Mouse (Mus musculus): ENCODE data around the gene Rpn2. TPM values are rescaled to one million over a fixed set of nuclear protein-coding genes. Genes with fewer than 3 reads are reported as not detected.

The Rpn2 gene
- polyA plus RNA-seq, 1 experiment = 214 TPM

DNA sequence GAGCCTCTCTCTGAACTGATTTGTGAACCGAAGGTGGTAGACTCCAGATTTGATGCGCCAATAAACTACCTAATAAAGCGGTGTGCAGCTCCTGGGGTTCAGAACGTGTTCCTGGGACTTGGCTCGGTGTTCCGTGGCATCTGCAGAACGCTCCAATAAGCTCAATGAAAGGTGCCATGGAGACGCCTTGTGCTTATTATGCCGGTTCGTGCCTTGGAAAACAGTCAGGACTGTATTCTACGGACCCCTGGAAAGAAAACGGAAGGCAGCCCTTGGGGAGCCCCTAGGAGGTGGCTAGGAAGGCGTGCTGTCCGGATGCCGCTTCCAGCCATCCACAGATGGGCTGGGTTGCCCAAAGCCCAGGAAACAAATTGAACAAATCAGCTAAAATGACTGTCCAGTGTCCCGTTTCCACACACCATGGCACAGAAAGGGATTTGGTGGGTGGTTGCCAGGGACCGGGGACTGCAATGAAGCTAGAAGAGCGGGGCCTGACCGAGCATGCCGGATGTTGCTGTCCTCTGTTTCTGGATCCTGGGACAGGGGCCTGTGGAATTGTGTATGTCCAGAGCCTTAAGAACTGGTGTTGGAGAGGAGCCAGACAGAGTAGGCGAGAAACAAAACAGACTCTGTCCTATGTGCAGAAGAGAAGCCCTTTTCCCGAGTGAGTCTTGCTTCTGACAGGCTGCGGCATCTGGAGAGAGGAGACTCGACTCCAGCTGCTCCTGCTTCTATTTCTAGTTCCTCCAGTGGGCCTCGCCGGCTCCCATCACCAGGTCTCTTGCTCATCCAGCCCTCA lies 68.7 kb downstream of the Rpn2 start, which contains the start of gene Ghrh:
Ghrh (minus strand) TSS at position 146 of the 799 bp plus-strand sequence.
- Histone ChIP-seq H3K9ac (ENCODE audit: low read depth, poor library complexity, severe bottlenecking) (no peak within 1 kb of the TSS), H3K36me3 (ENCODE audit: control insufficient read depth, insufficient read depth, low read length, poor library complexity, severe bottlenecking) (no peaks in the 10 kb centered on the region), H3K9me3 (replicated peaks; ENCODE audit: control insufficient read depth, insufficient read depth, low read length, poor library complexity, severe bottlenecking) (no peaks in the 10 kb centered on the region), H3K4me1 (ENCODE audit: control insufficient read depth, insufficient read depth, low read length) (peaks cover 3% of the 10 kb centered on the region), H3K27me3 (ENCODE audit: control insufficient read depth, insufficient read depth, low read length, poor library complexity, severe bottlenecking) (no peaks in the 10 kb centered on the region), H3K27ac (ENCODE audit: insufficient read depth, low read length) (no peak within 1 kb of the TSS), H3K4me3 (ENCODE audit: low read depth, low read length) (no peak within 1 kb of the TSS)
- no peak for TF ChIP-seq CTCF (IDR thresholded peaks at IDR 0.05; ENCODE audit: low read depth, low read length)
- no peak for TF ChIP-seq POLR2A (IDR thresholded peaks at IDR 0.05; ENCODE audit: insufficient read depth, low read length)
- TF ChIP-seq EP300 (IDR thresholded peaks at IDR 0.05; ENCODE audit: insufficient read depth, low read depth, low read length) = no peak

DNA sequence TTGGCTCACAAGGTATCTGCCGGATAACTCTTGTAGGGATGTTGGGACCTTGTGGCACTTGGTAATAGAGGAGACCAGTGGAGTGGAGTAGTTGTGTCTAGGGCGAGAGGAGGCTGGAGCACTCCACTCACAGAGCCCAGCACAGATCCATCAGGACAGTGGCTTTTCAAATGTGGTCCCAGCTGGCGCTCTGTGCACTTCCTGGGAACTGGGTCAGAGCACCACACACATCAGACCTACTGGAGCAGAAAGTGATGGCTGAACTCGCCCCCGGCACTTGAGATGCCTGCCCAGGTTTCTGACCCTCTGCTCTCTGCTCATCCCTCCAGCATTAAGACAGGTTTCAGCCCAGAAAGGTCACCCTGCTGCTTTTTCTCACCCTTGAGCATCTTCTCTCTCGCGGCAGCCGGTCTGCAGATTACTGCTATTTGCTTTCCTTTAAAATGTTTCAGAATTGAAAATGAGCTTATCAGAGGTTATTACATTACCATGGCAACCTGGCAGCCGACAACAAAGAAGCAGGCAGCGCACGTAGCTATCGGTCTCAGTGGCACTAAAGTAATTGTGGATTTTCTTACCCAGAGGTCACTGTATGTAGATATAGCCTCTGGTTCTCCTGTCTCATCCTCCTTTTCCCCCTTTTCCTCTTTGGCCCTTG lies 70.4 kb downstream of the Rpn2 start:
- TF ChIP-seq POLR2A (IDR thresholded peaks at IDR 0.05; ENCODE audit: insufficient read depth, low read length) (no peak), EP300 (IDR thresholded peaks at IDR 0.05; ENCODE audit: insufficient read depth, low read depth, low read length) (no peak), CTCF (IDR thresholded peaks at IDR 0.05; ENCODE audit: low read depth, low read length) (no peak)
- Histone ChIP-seq H3K36me3 (ENCODE audit: control insufficient read depth, insufficient read depth, low read length, poor library complexity, severe bottlenecking) (no peaks in the 10 kb centered on the region), H3K27ac (ENCODE audit: insufficient read depth, low read length) (no peak overlapping the region), H3K4me3 (ENCODE audit: low read depth, low read length) (no peak overlapping the region), H3K9ac (ENCODE audit: low read depth, poor library complexity, severe bottlenecking) (no peak overlapping the region), H3K9me3 (replicated peaks; ENCODE audit: control insufficient read depth, insufficient read depth, low read length, poor library complexity, severe bottlenecking) (no peaks in the 10 kb centered on the region), H3K4me1 (ENCODE audit: control insufficient read depth, insufficient read depth, low read length) (no peaks in the 10 kb centered on the region), H3K27me3 (ENCODE audit: control insufficient read depth, insufficient read depth, low read length, poor library complexity, severe bottlenecking) (no peaks in the 10 kb centered on the region)

DNA sequence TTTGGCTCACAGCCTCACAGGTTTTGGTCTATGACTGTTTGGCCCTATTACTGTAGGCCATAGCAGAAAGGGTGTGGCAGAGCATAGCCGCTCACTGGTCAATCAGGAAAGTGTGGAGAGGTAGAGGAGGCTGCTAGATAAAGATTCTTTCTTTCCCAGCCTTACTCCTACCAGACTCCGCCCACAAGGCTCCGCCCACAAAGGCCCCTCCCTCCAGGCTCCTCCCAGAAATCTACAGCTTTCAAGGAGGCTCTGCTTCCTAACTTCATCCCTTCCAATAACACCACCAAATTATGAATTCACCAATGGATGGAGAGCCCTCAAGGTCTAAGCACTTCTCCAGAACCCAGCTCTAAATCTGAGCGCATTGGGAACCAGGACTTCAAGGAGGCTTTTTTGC lies 74.4 kb downstream of the Rpn2 start:
- TF ChIP-seq CTCF (IDR thresholded peaks at IDR 0.05; ENCODE audit: low read depth, low read length) (no peak), EP300 (IDR thresholded peaks at IDR 0.05; ENCODE audit: insufficient read depth, low read depth, low read length) (no peak), POLR2A (IDR thresholded peaks at IDR 0.05; ENCODE audit: insufficient read depth, low read length) (no peak)
- no peaks in the 10 kb centered on the region for H3K27me3 ChIP-seq (ENCODE audit: control insufficient read depth, insufficient read depth, low read length, poor library complexity, severe bottlenecking)
- no peak overlapping the region for H3K9ac ChIP-seq (ENCODE audit: low read depth, poor library complexity, severe bottlenecking)
- peaks cover 4% of the 10 kb centered on the region; the same call in 1 of the 2 replicates for H3K9me3 ChIP-seq (replicated peaks; ENCODE audit: control insufficient read depth, insufficient read depth, low read length, poor library complexity, severe bottlenecking)
- no peaks in the 10 kb centered on the region for H3K36me3 ChIP-seq (ENCODE audit: control insufficient read depth, insufficient read depth, low read length, poor library complexity, severe bottlenecking)
- no peak overlapping the region for H3K27ac ChIP-seq (ENCODE audit: insufficient read depth, low read length)
- no peak overlapping the region for H3K4me3 ChIP-seq (ENCODE audit: low read depth, low read length)
- no peaks in the 10 kb centered on the region for H3K4me1 ChIP-seq (ENCODE audit: control insufficient read depth, insufficient read depth, low read length)

DNA sequence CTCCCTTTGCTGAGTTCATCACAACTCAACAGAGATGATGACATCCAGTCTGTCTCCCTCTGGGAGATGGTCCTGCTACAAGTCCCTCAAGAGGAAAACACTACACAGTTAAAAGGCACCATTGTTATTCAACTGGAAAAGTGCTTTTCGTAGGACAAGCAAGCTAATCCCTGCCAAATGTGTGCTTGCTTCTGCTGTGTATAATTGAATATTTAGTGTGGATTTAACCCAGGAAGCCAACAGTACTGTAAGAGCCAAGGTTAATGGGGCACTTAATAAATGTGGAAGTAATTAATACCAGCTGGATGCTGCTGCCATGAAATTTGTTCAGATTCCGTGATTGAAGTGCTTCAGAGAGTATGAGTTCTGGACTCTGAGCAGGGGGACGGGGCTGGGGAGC lies 75.3 kb downstream of the Rpn2 start:
- no peak overlapping the region for H3K27ac ChIP-seq (ENCODE audit: insufficient read depth, low read length)
- H3K9ac ChIP-seq (ENCODE audit: low read depth, poor library complexity, severe bottlenecking) = no peak overlapping the region
- H3K27me3 ChIP-seq (ENCODE audit: control insufficient read depth, insufficient read depth, low read length, poor library complexity, severe bottlenecking) = no peaks in the 10 kb centered on the region
- H3K4me1 ChIP-seq (ENCODE audit: control insufficient read depth, insufficient read depth, low read length) = no peaks in the 10 kb centered on the region
- no peaks in the 10 kb centered on the region for H3K36me3 ChIP-seq (ENCODE audit: control insufficient read depth, insufficient read depth, low read length, poor library complexity, severe bottlenecking)
- no peak overlapping the region for H3K4me3 ChIP-seq (ENCODE audit: low read depth, low read length)
- peaks cover 4% of the 10 kb centered on the region; the same call in 1 of the 2 replicates for H3K9me3 ChIP-seq (replicated peaks; ENCODE audit: control insufficient read depth, insufficient read depth, low read length, poor library complexity, severe bottlenecking)
- TF ChIP-seq POLR2A (IDR thresholded peaks at IDR 0.05; ENCODE audit: insufficient read depth, low read length) = no peak
- no peak for TF ChIP-seq EP300 (IDR thresholded peaks at IDR 0.05; ENCODE audit: insufficient read depth, low read depth, low read length)
- no peak for TF ChIP-seq CTCF (IDR thresholded peaks at IDR 0.05; ENCODE audit: low read depth, low read length)

DNA sequence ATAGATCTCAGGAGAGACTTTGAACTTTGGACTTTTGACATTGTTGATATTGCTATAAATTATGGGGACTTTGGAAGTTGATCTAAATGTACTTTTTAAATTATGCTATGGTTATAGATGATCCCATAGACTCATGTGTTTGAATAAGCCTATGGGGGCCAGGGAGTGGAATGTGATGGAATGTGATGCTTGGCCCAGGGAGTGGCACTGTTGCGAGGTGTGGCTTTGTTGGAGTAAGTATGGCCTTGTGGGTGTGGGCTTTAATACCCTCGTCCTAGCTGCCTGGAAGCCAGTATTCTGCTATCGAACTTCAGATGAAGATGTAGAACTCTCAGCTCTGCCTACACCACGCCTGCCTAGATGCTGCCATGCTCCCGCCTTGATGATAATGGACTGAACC lies 81.2 kb downstream of the Rpn2 start:
- Histone ChIP-seq H3K9ac (ENCODE audit: low read depth, poor library complexity, severe bottlenecking) (no peak overlapping the region), H3K9me3 (replicated peaks; ENCODE audit: control insufficient read depth, insufficient read depth, low read length, poor library complexity, severe bottlenecking) (peaks cover 2% of the 10 kb centered on the region; the same call in 1 of the 2 replicates), H3K4me1 (ENCODE audit: control insufficient read depth, insufficient read depth, low read length) (peaks cover 2% of the 10 kb centered on the region), H3K27me3 (ENCODE audit: control insufficient read depth, insufficient read depth, low read length, poor library complexity, severe bottlenecking) (no peaks in the 10 kb centered on the region), H3K4me3 (ENCODE audit: low read depth, low read length) (no peak overlapping the region), H3K36me3 (ENCODE audit: control insufficient read depth, insufficient read depth, low read length, poor library complexity, severe bottlenecking) (no peaks in the 10 kb centered on the region), H3K27ac (ENCODE audit: insufficient read depth, low read length) (no peak overlapping the region)
- TF ChIP-seq CTCF (IDR thresholded peaks at IDR 0.05; ENCODE audit: low read depth, low read length) (no peak), POLR2A (IDR thresholded peaks at IDR 0.05; ENCODE audit: insufficient read depth, low read length) (no peak), EP300 (IDR thresholded peaks at IDR 0.05; ENCODE audit: insufficient read depth, low read depth, low read length) (no peak)

DNA sequence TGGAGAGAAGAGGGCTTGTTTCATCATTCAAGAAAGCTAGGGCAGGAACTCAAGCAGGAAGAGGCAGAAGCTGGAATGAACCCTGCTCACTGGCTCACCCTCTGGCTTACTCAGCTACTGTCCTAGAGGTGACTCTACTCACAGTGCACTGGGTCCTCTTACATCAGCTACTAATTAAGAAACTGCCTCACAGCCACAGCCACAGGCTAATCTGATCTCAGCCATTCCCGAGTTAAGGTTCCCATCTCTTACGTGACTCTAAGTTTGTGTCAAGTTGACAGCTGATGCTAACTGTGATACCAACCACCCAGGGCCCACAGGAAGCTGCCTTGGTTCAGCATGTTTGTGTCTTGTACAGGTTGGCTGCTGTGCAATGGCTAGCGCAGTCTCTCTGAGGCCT lies 84.2 kb downstream of the Rpn2 start:
- H3K27me3 ChIP-seq (ENCODE audit: control insufficient read depth, insufficient read depth, low read length, poor library complexity, severe bottlenecking) = no peaks in the 10 kb centered on the region
- H3K4me1 ChIP-seq (ENCODE audit: control insufficient read depth, insufficient read depth, low read length) = peaks cover 2% of the 10 kb centered on the region
- no peak overlapping the region for H3K27ac ChIP-seq (ENCODE audit: insufficient read depth, low read length)
- no peak for TF ChIP-seq CTCF (IDR thresholded peaks at IDR 0.05; ENCODE audit: low read depth, low read length)
- no peak overlapping the region for H3K4me3 ChIP-seq (ENCODE audit: low read depth, low read length)
- H3K36me3 ChIP-seq (ENCODE audit: control insufficient read depth, insufficient read depth, low read length, poor library complexity, severe bottlenecking) = no peaks in the 10 kb centered on the region
- H3K9ac ChIP-seq (ENCODE audit: low read depth, poor library complexity, severe bottlenecking) = no peak overlapping the region
- no peaks in the 10 kb centered on the region for H3K9me3 ChIP-seq (replicated peaks; ENCODE audit: control insufficient read depth, insufficient read depth, low read length, poor library complexity, severe bottlenecking)

Measured in ES-Bruce4 (cell line).